Mouse (Mus musculus) embryo, embryonic 10.5 days (tissue): ENCODE measurements at regions not wholly inside any gene's neighbourhood (a gene's known extent, or its start where the extent isn't known, plus 50 kb on each side); places are given as distances from the start of the nearest gene placed in this dataset.

Experiments used
- DNase-seq: peaks from one replicate; pipeline ENCODE4 v3.0.0-alpha.2; 2015; ENCODE audit warnings: low spot score

- no peak for DNase-seq
Measured at GRCm38 (mm10) chr12:9091951-9092350, 62.2 kb downstream of the Ttc32 start.

- DNase-seq: no peak
Measured at GRCm38 (mm10) chr12:9095061-9095460, 65.3 kb downstream of the Ttc32 start.

GRCm38 (mm10) chr12:9106416-9106815 lies 76.6 kb downstream of the Ttc32 start:
- no peak for DNase-seq

- no peak for DNase-seq
Measured at GRCm38 (mm10) chr12:9109806-9110205, 80.0 kb downstream of the Ttc32 start.

GRCm38 (mm10) chr12:9112161-9112674 lies 82.4 kb downstream of the Ttc32 start:
- no peak for DNase-seq

GRCm38 (mm10) chr12:9113652-9114051 lies 83.9 kb downstream of the Ttc32 start:
- DNase-seq: no peak

GRCm38 (mm10) chr12:9114061-9114460 lies 84.3 kb downstream of the Ttc32 start:
- DNase-seq: no peak

GRCm38 (mm10) chr12:9118576-9118975 lies 88.8 kb downstream of the Ttc32 start:
- DNase-seq: no peak

- DNase-seq: no peak
Measured at GRCm38 (mm10) chr12:9127931-9128550, 98.2 kb downstream of the Ttc32 start.

- no peak for DNase-seq
Measured at GRCm38 (mm10) chr12:9128581-9129275, 98.9 kb downstream of the Ttc32 start.

- no peak for DNase-seq
Measured at GRCm38 (mm10) chr12:9132621-9133020, 102.8 kb downstream of the Ttc32 start.

GRCm38 (mm10) chr12:9133890-9134870 lies 104.4 kb downstream of the Ttc32 start:
- DNase-seq: no peak

GRCm38 (mm10) chr12:9151001-9151400 lies 121.2 kb downstream of the Ttc32 start:
- DNase-seq: no peak

- no peak for DNase-seq
Measured at GRCm38 (mm10) chr12:9151426-9151825, 121.6 kb downstream of the Ttc32 start.

- DNase-seq: no peak
Measured at GRCm38 (mm10) chr12:9154491-9154890, 124.7 kb downstream of the Ttc32 start.

GRCm38 (mm10) chr12:9156794-9157193 lies 127.0 kb downstream of the Ttc32 start:
- no peak for DNase-seq

GRCm38 (mm10) chr12:9158751-9159150 lies 129.0 kb downstream of the Ttc32 start:
- DNase-seq: no peak

- DNase-seq: no peak
Measured at GRCm38 (mm10) chr12:9165367-9165940, 135.7 kb downstream of the Ttc32 start.

- DNase-seq: peak; percentile 87
Measured at GRCm38 (mm10) chr12:9166218-9166908, 136.6 kb downstream of the Ttc32 start.

GRCm38 (mm10) chr12:9169008-9169407 lies 139.2 kb downstream of the Ttc32 start:
- DNase-seq: no peak

- DNase-seq: no peak
Measured at GRCm38 (mm10) chr12:9173680-9174079, 143.9 kb downstream of the Ttc32 start.
